Mouse (Mus musculus) heart, embryonic 14.5 days (tissue): ENCODE measurements around the gene Scrn3. TPM values are rescaled to one million over a fixed set of nuclear protein-coding genes. Genes with fewer than 3 reads are reported as not detected.

Source experiments
- ATAC-seq: fragments of 200-750 bp; cut with Nextera tagmentation; 2 replicates; pipeline ENCODE4 v1.8.0; 2017; ENCODE audit warnings: low read depth, moderate TSS enrichment; ENCODE audit not compliant: insufficient number of reproducible peaks, insufficient read depth, low FRiP score
- H3K27ac ChIP-seq, 2 experiments: fragments of 200-500 bp in 1 of 2; fragments of 300-500 bp in 1 of 2; sonication (generic) in 1 of 2; replicated peaks in 1 of 2; 2 replicates each; pipeline ENCODE4 v1.5.1; 2012 to 2014; ENCODE audit warnings: low read depth in 2 of 2, low read length in 2 of 2, control low read depth in 1 of 2, mild to moderate bottlenecking in 1 of 2, mixed read lengths in 1 of 2; ENCODE audit not compliant: control insufficient read depth in 1 of 2, insufficient read depth in 1 of 2
- H3K27me3 ChIP-seq: fragments of 300-500 bp; sonication (generic); 2 replicates; pipeline ENCODE4 v1.6.1; 2014; ENCODE audit warnings: mild to moderate bottlenecking, low read length, control low read depth; ENCODE audit not compliant: control insufficient read depth, insufficient read depth
- H3K36me3 ChIP-seq: fragments of 300-500 bp; sonication (generic); 2 replicates; pipeline ENCODE4 v1.6.1; 2014; ENCODE audit warnings: mild to moderate bottlenecking, control low read depth, low read length, mixed read lengths; ENCODE audit not compliant: control insufficient read depth, insufficient read depth
- H3K4me1 ChIP-seq, 2 experiments: fragments of 200-500 bp in 1 of 2; fragments of 300-500 bp in 1 of 2; sonication (generic) in 1 of 2; 2 replicates each; pipeline ENCODE4 v1.6.1; 2012 to 2014; ENCODE audit warnings: low read length in 2 of 2, control low read depth in 1 of 2, mixed read lengths in 1 of 2; ENCODE audit not compliant: control insufficient read depth in 2 of 2, insufficient read depth in 2 of 2
- H3K4me2 ChIP-seq: fragments of 300-500 bp; sonication (generic); 2 replicates; pipeline ENCODE4 v1.6.1; 2014; ENCODE audit warnings: mild to moderate bottlenecking, low read length
- H3K4me3 ChIP-seq, 2 experiments: fragments of 200-500 bp in 1 of 2; fragments of 300-500 bp in 1 of 2; sonication (generic) in 1 of 2; 2 replicates each; pipeline ENCODE4 v1.5.1; 2012 to 2014; ENCODE audit warnings: low read length in 2 of 2, mild to moderate bottlenecking in 2 of 2, control low read depth in 1 of 2, low read depth in 1 of 2, moderate library complexity in 1 of 2; ENCODE audit not compliant: control insufficient read depth in 1 of 2, insufficient read depth in 1 of 2
- H3K9ac ChIP-seq: fragments of 300-500 bp; sonication (generic); 2 replicates; pipeline ENCODE4 v1.6.1; 2014; ENCODE audit warnings: mild to moderate bottlenecking, low read length
- H3K9me3 ChIP-seq: fragments of 300-500 bp; sonication (generic); 2 replicates; pipeline ENCODE4 v1.6.1; 2016; ENCODE audit warnings: low read length, control low read depth; ENCODE audit not compliant: control insufficient read depth
- WGBS: fragments of 180-500 bp; shearing (Covaris S2); extraction: QIAGEN DNeasy Blood & Tissue Kit; methylation state at CpG from one replicate; pipeline ENCODE4 v1.1.7; 2014; 5-methylcytosine and 5-hydroxymethylcytosine counted together
- polyA plus RNA-seq: library from polyadenylated mRNA; unstranded; fragments of >200 nt; fragmentation: Nextera tagmentation; extraction: Ambion mirVana; gene quantifications from 2 replicates; pipeline ENCODE4 v1.2.1, GENCODE M21; 2014

Gene Scrn3
- polyA plus RNA-seq, 1 experiment from 2014 or later: 13.7 TPM

GRCm38 (mm10) chr2:73325871-73326270 is 13.5 kb downstream of the Scrn3 start:
- H3K4me3 ChIP-seq: no peak overlapping the region
- ATAC-seq: no peak
- H3K9me3 ChIP-seq: no peaks in the 10 kb centered on the region
- H3K4me1 ChIP-seq: no peaks in the 10 kb centered on the region
- H3K27ac ChIP-seq: no peak overlapping the region
- 92% methylated on average over 5 of the region's 5 CpGs for WGBS
- no peak overlapping the region for H3K9ac ChIP-seq
- no peak overlapping the region for H3K4me2 ChIP-seq
- H3K27me3 ChIP-seq: no peaks in the 10 kb centered on the region
- H3K36me3 ChIP-seq: peaks cover 7% of the 10 kb centered on the region; the same call in 1 of the 2 replicates

GRCm38 (mm10) chr2:73335949-73336348 is 23.5 kb downstream of the Scrn3 start:
- 86% methylated on average over 3 of the region's 3 CpGs for WGBS
- ATAC-seq: no peak
- no peaks in the 10 kb centered on the region for H3K4me1 ChIP-seq

DNA sequence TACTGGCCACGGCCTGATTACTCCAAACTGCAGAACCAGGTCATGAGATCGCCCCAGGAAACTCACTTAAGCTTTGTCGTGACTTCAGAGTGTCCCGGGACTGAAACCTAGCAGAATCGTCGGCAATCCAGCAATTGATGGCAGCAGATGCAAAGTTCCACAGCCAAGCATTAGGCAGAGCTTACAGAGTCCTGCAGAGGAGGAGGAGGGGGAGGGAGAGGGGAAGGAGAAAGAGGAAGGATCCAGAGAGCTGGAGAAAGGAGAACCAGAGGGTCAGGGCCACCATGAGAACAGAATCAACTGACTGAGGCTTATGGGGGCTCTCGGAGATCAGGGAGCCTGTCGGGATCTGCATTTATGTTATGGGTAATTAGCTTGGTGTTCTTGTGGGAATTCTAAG is 26.0 kb downstream of the Scrn3 start:
- WGBS: 70% methylated on average over 8 of the region's 8 CpGs
- H3K4me1 ChIP-seq: no peaks in the 10 kb centered on the region
- no peaks in the 10 kb centered on the region for H3K27me3 ChIP-seq
- H3K27ac ChIP-seq: no peak overlapping the region
- no peak overlapping the region for H3K4me3 ChIP-seq
- ATAC-seq: no peak
- no peaks in the 10 kb centered on the region for H3K9me3 ChIP-seq
- H3K4me2 ChIP-seq: no peak overlapping the region
- H3K9ac ChIP-seq: no peak overlapping the region
- H3K36me3 ChIP-seq: no peaks in the 10 kb centered on the region

More at GRCm38 (mm10) chr2:73335949-73336348, 23.5 kb downstream of the Scrn3 start:
- H3K27me3 ChIP-seq: no peaks in the 10 kb centered on the region
- no peak overlapping the region for H3K4me2 ChIP-seq
- no peaks in the 10 kb centered on the region for H3K9me3 ChIP-seq
- no peak overlapping the region for H3K9ac ChIP-seq
- H3K36me3 ChIP-seq: peaks cover 3% of the 10 kb centered on the region; the same call in 1 of the 2 replicates
- H3K27ac ChIP-seq: no peak overlapping the region
- no peak overlapping the region for H3K4me3 ChIP-seq

- Histone ChIP-seq H3K9ac (no peak overlapping the region), H3K27me3 (no peaks in the 10 kb centered on the region), H3K4me2 (no peak overlapping the region), H3K9me3 (no peaks in the 10 kb centered on the region), H3K4me3 (no peak overlapping the region), H3K27ac (no peak overlapping the region), H3K4me1 (no peaks in the 10 kb centered on the region), H3K36me3 (no peaks in the 10 kb centered on the region)
- ATAC-seq: no peak
- 86% methylated on average over 5 of the region's 5 CpGs for WGBS
Measured at GRCm38 (mm10) chr2:73343701-73344100, 31.3 kb downstream of the Scrn3 start.

GRCm38 (mm10) chr2:73345204-73345603 is 32.8 kb downstream of the Scrn3 start:
- Histone ChIP-seq H3K9ac (no peak overlapping the region), H3K27ac (no peak overlapping the region), H3K9me3 (no peaks in the 10 kb centered on the region), H3K4me1 (no peaks in the 10 kb centered on the region), H3K36me3 (no peaks in the 10 kb centered on the region), H3K4me2 (no peak overlapping the region), H3K4me3 (no peak overlapping the region), H3K27me3 (no peaks in the 10 kb centered on the region)
- ATAC-seq: no peak
- WGBS: 89% methylated on average over 4 of the region's 4 CpGs

DNA sequence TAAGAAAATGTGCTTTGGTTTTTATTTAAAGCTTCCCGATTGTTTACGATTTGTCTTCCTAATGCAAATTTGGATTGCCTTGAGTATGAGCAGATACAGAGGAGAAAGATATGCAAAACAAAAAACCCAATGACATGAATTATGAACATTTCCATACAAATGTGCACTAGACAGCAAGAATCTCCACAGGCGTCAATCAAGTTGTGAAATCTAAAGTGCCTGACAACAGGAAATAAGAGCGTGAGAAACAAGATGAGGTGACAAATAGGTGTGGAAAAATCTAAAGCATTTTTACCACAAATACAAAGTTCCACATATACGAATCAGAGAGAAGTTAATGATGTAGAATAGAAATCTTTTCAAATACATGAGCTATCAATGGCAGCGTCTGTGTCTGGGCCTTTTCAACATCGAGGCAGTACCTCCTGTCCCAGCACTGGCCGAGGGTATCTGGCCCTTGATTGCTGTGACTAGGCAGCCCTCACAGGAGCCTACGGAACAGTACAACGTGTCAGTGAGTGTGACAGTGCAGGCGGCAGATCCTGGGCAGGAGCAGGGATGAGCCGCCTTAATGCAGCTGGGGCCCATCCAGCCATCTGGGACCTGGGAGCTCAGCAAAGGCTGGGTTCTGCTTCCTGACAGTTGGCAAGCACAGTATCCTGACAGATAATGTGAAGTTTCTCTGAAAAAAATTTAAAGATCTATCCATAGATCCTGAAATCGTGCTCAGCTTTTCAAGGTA is 34.1 kb downstream of the Scrn3 start:
- WGBS: 57% methylated on average over 13 of the region's 13 CpGs
- H3K27ac ChIP-seq: no peak overlapping the region
- no peak overlapping the region for H3K9ac ChIP-seq
- H3K4me2 ChIP-seq: no peak overlapping the region
- H3K27me3 ChIP-seq: no peaks in the 10 kb centered on the region
- ATAC-seq: no peak
- peaks cover 0 to 3% of the 10 kb centered on the region in 2 experiments; a peak in 2 of 4 replicates for H3K4me1 ChIP-seq
- H3K36me3 ChIP-seq: no peaks in the 10 kb centered on the region
- no peak overlapping the region for H3K4me3 ChIP-seq
- no peaks in the 10 kb centered on the region for H3K9me3 ChIP-seq

- ATAC-seq: no peak
- Histone ChIP-seq H3K4me3 (no peak overlapping the region), H3K4me2 (no peak overlapping the region), H3K9me3 (no peaks in the 10 kb centered on the region), H3K27ac (no peak overlapping the region), H3K9ac (no peak overlapping the region), H3K4me1 (peaks cover 0 to 10% of the 10 kb centered on the region in 2 experiments; a peak in 2 of 4 replicates), H3K36me3 (no peaks in the 10 kb centered on the region), H3K27me3 (no peaks in the 10 kb centered on the region)
- WGBS: 70% methylated on average over 6 of the region's 6 CpGs
Measured at GRCm38 (mm10) chr2:73347136-73347535, 34.7 kb downstream of the Scrn3 start.

DNA sequence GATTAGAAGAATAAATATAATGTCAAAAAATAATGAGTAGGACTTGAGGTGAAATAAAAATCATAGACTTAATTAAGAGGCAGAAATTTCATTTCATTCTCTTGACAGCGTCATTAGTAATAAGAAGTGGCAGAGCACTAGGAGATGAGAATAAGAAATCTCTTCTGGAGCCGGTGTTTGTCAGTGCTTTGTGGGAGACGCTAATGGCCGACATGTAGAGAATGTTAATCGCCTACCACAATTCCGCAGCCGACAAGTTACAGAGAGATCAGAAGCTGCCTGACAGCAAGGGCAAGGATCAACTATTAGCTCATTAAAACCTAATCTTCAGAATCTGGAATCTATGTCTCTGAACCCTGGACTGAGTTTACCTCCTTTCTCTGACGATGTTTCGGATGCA is 35.4 kb downstream of the Scrn3 start:
- Histone ChIP-seq H3K36me3 (no peaks in the 10 kb centered on the region), H3K27ac (no peak overlapping the region), H3K9ac (no peak overlapping the region), H3K4me2 (no peak overlapping the region), H3K27me3 (no peaks in the 10 kb centered on the region), H3K9me3 (no peaks in the 10 kb centered on the region), H3K4me1 (peaks cover 0 to 14% of the 10 kb centered on the region in 2 experiments; a peak in 2 of 4 replicates), H3K4me3 (no peak overlapping the region)
- no peak for ATAC-seq
- 67% methylated on average over 9 of the region's 9 CpGs for WGBS
